Mouse (Mus musculus) heart, adult 2 months (tissue): ENCODE measurements at regions not wholly inside any gene's neighbourhood (a gene's known extent, or its start where the extent isn't known, plus 50 kb on each side); places are given as distances from the start of the nearest gene placed in this dataset.

Experiments
- DNase-seq, 2 experiments: peaks; one replicate each; pipeline ENCODE4 v3.0.0; 2021
- H3K27ac ChIP-seq: fragments of 200-600 bp; 2 replicates; pipeline ENCODE4 v1.8.1; 2022
- H3K27me3 ChIP-seq: fragments of 200-500 bp; 2 replicates; pipeline ENCODE4 v1.6.1; 2012; ENCODE audit warnings: mild to moderate bottlenecking, low read length, inconsistent platforms, mixed read lengths; ENCODE audit not compliant: control insufficient read depth, insufficient read depth
- H3K36me3 ChIP-seq: fragments of 200-500 bp; 2 replicates; pipeline ENCODE4 v1.6.1; 2012; ENCODE audit warnings: low read length, inconsistent platforms; ENCODE audit not compliant: control insufficient read depth, insufficient read depth
- H3K4me1 ChIP-seq: fragments of 200-500 bp; 2 replicates; pipeline ENCODE4 v1.6.1; 2011; ENCODE audit warnings: low read length; ENCODE audit not compliant: control insufficient read depth, insufficient read depth
- H3K4me3 ChIP-seq: fragments of 200-600 bp; 2 replicates; pipeline ENCODE4 v1.8.1; 2022
- H3K79me2 ChIP-seq: fragments of 200-500 bp; replicated peaks from 2 replicates; pipeline ENCODE4 v1.6.1; 2012; ENCODE audit warnings: mild to moderate bottlenecking, inconsistent platforms, low read length, moderate library complexity, mixed read lengths; ENCODE audit not compliant: control insufficient read depth, insufficient read depth
- H3K9ac ChIP-seq: fragments of 200-500 bp; 2 replicates; pipeline ENCODE4 v1.6.1; 2012; ENCODE audit warnings: low read depth, mild to moderate bottlenecking, control low read depth, inconsistent platforms, low read length, mixed read lengths
- CTCF ChIP-seq: fragments of 200-600 bp; IDR thresholded peaks from 2 replicates; pipeline ENCODE4 v1.8.1; 2022; ENCODE audit warnings: antibody characterized with exemption, mild to moderate bottlenecking, moderate library complexity
- EP300 ChIP-seq: fragments of 200-500 bp; IDR thresholded peaks from 2 replicates; pipeline ENCODE4 v1.6.1; 2011; ENCODE audit warnings: low read depth, low read length, control low read depth; ENCODE audit not compliant: insufficient read depth
- POLR2A ChIP-seq: fragments of 200-500 bp; IDR thresholded peaks from 2 replicates; pipeline ENCODE4 v1.6.1; 2011; ENCODE audit warnings: mild to moderate bottlenecking, low read depth, low read length, control low read depth; ENCODE audit not compliant: insufficient read depth
- WGBS: fragments of 180-500 bp; shearing (Covaris S2); methylation state at CpG from one replicate; pipeline ENCODE4 v1.1.7; 2018; 5-methylcytosine and 5-hydroxymethylcytosine counted together
- intact Hi-C: fragments of 180-260 bp; cut with DNase I; formaldehyde crosslinking; loops from one replicate; pipeline ENCODE4 v1.15.1; 2025

GRCm38 (mm10) chr2:92544364-92545151, 54.9 kb upstream of the Chst1 start:
- no peak for DNase-seq
- Histone ChIP-seq H3K4me3 (no peak overlapping the region), H3K9ac (no peak overlapping the region), H3K79me2 (no peaks in the 10 kb centered on the region), H3K36me3 (no peaks in the 10 kb centered on the region), H3K4me1 (no peaks in the 10 kb centered on the region), H3K27ac (no peak overlapping the region), H3K27me3 (no peaks in the 10 kb centered on the region)
- intact Hi-C loops, result no loop called here
- WGBS, result 25% methylated on average over 15 of the region's 15 CpGs
- TF ChIP-seq EP300 (no peak), POLR2A (no peak), CTCF (no peak)

GRCm38 (mm10) chr2:92540841-92541240, 58.7 kb upstream of the Chst1 start:
- intact Hi-C loops, result no loop called here
- no peak overlapping the region for H3K27ac ChIP-seq
- H3K4me3 ChIP-seq, result no peak overlapping the region
- DNase-seq, result no peak
- no peaks in the 10 kb centered on the region for H3K36me3 ChIP-seq
- H3K4me1 ChIP-seq, result no peaks in the 10 kb centered on the region
- 58% methylated on average over 5 of the region's 5 CpGs for WGBS
- H3K79me2 ChIP-seq, result no peaks in the 10 kb centered on the region
- H3K9ac ChIP-seq, result no peak overlapping the region
- no peaks in the 10 kb centered on the region for H3K27me3 ChIP-seq
- TF ChIP-seq CTCF (no peak), EP300 (no peak), POLR2A (no peak)

- TF ChIP-seq CTCF, result no peak
- TF ChIP-seq POLR2A, result no peak
- no peak for TF ChIP-seq EP300
- peaks cover 1% of the 10 kb centered on the region for H3K4me1 ChIP-seq
- intact Hi-C loops, result no loop called here
- 79% methylated on average over 5 of the region's 5 CpGs for WGBS
- H3K79me2 ChIP-seq, result no peaks in the 10 kb centered on the region
- H3K36me3 ChIP-seq, result no peaks in the 10 kb centered on the region
- H3K27me3 ChIP-seq, result no peaks in the 10 kb centered on the region
- DNase-seq, result no peak
- no peak overlapping the region for H3K4me3 ChIP-seq
- no peak overlapping the region for H3K9ac ChIP-seq
- no peak overlapping the region for H3K27ac ChIP-seq
Measured at GRCm38 (mm10) chr2:92531996-92532395, 67.5 kb upstream of the Chst1 start.

- intact Hi-C loops, result no loop called here
- Histone ChIP-seq H3K27me3 (no peaks in the 10 kb centered on the region), H3K4me3 (no peak overlapping the region), H3K36me3 (no peaks in the 10 kb centered on the region), H3K79me2 (no peaks in the 10 kb centered on the region), H3K27ac (no peak overlapping the region), H3K4me1 (peaks cover 1% of the 10 kb centered on the region), H3K9ac (no peak overlapping the region)
- TF ChIP-seq POLR2A (no peak), EP300 (no peak), CTCF (no peak)
- no peak for DNase-seq
- 80% methylated on average over 4 of the region's 4 CpGs for WGBS
Measured at GRCm38 (mm10) chr2:92530677-92531076, 68.8 kb upstream of the Chst1 start.

GRCm38 (mm10) chr2:92529670-92530322, 69.5 kb upstream of the Slc35c1 start:
- WGBS, result 44% methylated on average over 14 of the region's 14 CpGs
- H3K4me1 ChIP-seq, result peaks cover 1% of the 10 kb centered on the region
- H3K9ac ChIP-seq, result 0 out of 2 replicates have a peak overlapping the region, but pooled peaks have one; percentile 25
- TF ChIP-seq CTCF (no peak), EP300 (no peak), POLR2A (no peak)
- no peak for DNase-seq
- H3K27me3 ChIP-seq, result no peaks in the 10 kb centered on the region
- peak overlapping the region; percentile 50 for H3K4me3 ChIP-seq
- intact Hi-C loops, result loop anchor here (5.0 kb wide), 1 partner anchor 68 kb away; the partner anchor contains the start of gene Chst1
- H3K79me2 ChIP-seq, result no peaks in the 10 kb centered on the region
- peak overlapping the region; percentile 56 for H3K27ac ChIP-seq
- H3K36me3 ChIP-seq, result no peaks in the 10 kb centered on the region
